Mouse (Mus musculus) testis, postnatal 14 days (tissue): ENCODE measurements around the gene AY761184.
"Not testable (repeated sequence)": the region's sequence is repeated elsewhere in the genome, so short reads cannot be mapped to it uniquely, and the experiment has no call there.

Experiments
- DNase-seq: peaks from one replicate; pipeline ENCODE4 v3.0.0; 2021; ENCODE audit warnings: low spot score

Gene AY761184

DNA sequence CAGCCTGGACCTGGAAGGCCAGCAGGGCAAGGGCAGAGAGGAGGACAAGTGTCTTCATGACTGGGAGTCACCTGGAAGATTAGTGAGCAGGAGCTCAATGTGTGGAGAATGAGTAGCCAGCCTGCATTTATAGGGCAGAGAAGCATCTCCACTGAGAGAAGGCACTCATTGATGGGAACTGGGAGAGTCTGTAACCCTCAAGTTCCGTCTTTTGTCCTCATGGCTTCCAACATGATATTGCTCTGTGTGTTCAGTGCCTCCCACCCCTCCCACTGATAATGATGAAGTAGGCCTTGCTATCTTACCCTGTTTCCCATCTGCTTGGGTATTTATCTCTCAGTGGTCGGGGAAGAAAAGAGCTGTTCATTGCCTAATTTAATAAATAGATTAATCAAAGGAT is at the start of gene AY761184:
TSS of gene AY761184 (minus strand) at position 101 of the 400 bp plus-strand sequence.
- DNase-seq, result not testable (repeated sequence)

GRCm38 (mm10) chr8:21665497-21665896 is 37.9 kb downstream of the AY761184 start, which contains the start of gene Defa34:
Gene Defa34 (plus strand): TSS chr8:21665797.
- not testable (repeated sequence) for DNase-seq

- not testable (repeated sequence) for DNase-seq
Observed at GRCm38 (mm10) chr8:21655480-21655879, 48.0 kb downstream of the AY761184 start, which contains the start of gene Defa17. Gene Defa17 (plus strand): TSS chr8:21655780.
